Mouse (Mus musculus): ENCODE measurements around the gene Artn. TPM values are rescaled to one million over a fixed set of nuclear protein-coding genes. Genes with fewer than 3 reads are reported as not detected.

The Artn gene
- polyA plus RNA-seq, 1 experiment, result 1.2 TPM

DNA sequence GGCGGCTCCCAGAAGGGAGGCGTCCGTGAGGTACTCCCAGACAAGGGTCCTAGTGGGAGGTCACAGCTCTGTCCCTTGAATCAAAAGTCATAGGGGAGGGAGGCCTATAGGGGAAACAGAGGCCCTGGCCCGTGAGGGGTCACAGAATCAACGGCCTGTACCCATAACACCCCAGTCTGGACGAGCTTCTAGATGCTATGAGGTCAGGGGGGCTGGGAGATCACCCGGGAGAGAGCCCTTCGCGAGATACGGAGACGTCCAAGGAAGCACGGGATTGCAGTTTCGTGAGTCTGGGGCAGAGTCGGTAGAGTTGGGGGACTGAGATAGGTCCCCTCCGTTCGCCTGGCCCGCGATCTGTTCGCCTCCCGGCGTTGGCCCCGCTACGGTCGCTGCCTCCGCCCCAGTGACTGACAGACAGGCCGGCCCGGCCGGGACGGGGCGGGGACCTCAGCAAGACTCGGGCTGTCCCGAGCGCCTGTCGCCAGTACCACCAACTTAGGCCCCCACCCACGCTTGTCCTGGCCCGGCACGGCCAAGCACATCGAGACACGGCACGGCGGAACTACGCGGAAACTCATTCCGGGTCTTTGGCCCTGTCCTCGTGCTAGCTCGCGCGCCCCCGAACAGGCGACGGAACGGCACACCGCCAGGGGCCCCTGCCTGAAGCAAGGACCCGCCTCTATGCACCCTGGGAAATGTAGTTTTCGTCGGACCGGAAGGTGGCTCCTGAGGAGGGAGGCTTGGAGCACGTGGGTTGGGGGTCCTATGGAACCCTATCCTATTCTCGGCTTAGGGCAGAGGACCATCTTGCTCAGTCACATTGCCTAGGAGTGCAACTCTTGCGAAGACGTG lies 14.7 kb downstream of the Artn start, which contains the start of gene Ipo13:
Gene Ipo13 (minus strand): TSS at position 409 of the 852 bp plus-strand sequence.
- H3K4me1 ChIP-seq (ENCODE audit: control insufficient read depth, insufficient read depth, low read length), result peaks cover 5% of the 10 kb centered on the region; the same call in 1 of the 2 replicates

DNA sequence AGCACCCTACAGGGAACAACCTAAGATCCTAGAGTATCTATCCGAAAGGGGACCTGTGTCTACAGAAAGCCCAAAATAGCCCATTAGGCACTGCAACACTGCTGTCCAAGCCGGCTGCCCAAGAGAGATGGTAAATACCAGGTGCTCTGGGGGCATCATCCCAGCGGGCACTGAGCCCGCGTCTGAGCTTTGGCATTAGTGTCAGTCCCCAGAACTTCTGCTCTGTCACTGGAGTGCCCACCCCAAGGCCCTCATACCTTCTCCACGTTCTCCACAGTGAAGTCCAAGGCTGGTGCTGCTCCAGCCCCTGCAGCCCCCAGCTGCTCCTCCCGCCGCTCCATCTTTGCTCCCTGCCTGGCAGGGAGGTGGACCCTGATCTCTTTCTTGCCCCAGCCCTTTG lies 15.5 kb downstream of the Artn start:
- Histone ChIP-seq H3K4me1 (ENCODE audit: control insufficient read depth, insufficient read depth, low read length) (peaks cover 5% of the 10 kb centered on the region; the same call in 1 of the 2 replicates), H3K36me3 (ENCODE audit: control insufficient read depth, insufficient read depth, low read length) (0 out of 2 replicates have a peak, but pooled peaks cover 2% of the 10 kb centered on the region), H3K4me3 (ENCODE audit: insufficient read depth, low read depth, low read length) (peak overlapping the region; percentile 62), H3K27me3 (replicated peaks; ENCODE audit: control insufficient read depth, insufficient read depth, low read length) (no peaks in the 10 kb centered on the region), H3K27ac (ENCODE audit: insufficient read depth, low read depth, low read length) (no peak overlapping the region)
- TF ChIP-seq POLR2A (IDR thresholded peaks at IDR 0.05; ENCODE audit: low read depth, low read length) (no peak), CTCF (conservative IDR thresholded peaks at IDR 0.05; ENCODE audit: insufficient read depth, insufficient read length, low read depth, low read length) (no peak)
- no peak for DNase-seq
- 11% methylated on average over 8 of the region's 8 CpGs for WGBS

More for the DNA sequence above, 14.7 kb downstream of the Artn start, which contains the start of gene Ipo13:
- DNase-seq, result peak; percentile 94
- H3K36me3 ChIP-seq (ENCODE audit: control insufficient read depth, insufficient read depth, low read length), result 0 out of 2 replicates have a peak, but pooled peaks cover 2% of the 10 kb centered on the region
- peak within 1 kb of the TSS; percentile 62 for H3K4me3 ChIP-seq (ENCODE audit: insufficient read depth, low read depth, low read length)
- H3K27me3 ChIP-seq (replicated peaks; ENCODE audit: control insufficient read depth, insufficient read depth, low read length), result no peaks in the 10 kb centered on the region
- peak; percentile 60 for TF ChIP-seq POLR2A (IDR thresholded peaks at IDR 0.05; ENCODE audit: low read depth, low read length)
- no peak for TF ChIP-seq CTCF (conservative IDR thresholded peaks at IDR 0.05; ENCODE audit: insufficient read depth, insufficient read length, low read depth, low read length)
- under 1% methylated on average over 61 of the region's 61 CpGs for WGBS
- H3K27ac ChIP-seq (ENCODE audit: insufficient read depth, low read depth, low read length), result peak within 1 kb of the TSS; percentile 95

DNA sequence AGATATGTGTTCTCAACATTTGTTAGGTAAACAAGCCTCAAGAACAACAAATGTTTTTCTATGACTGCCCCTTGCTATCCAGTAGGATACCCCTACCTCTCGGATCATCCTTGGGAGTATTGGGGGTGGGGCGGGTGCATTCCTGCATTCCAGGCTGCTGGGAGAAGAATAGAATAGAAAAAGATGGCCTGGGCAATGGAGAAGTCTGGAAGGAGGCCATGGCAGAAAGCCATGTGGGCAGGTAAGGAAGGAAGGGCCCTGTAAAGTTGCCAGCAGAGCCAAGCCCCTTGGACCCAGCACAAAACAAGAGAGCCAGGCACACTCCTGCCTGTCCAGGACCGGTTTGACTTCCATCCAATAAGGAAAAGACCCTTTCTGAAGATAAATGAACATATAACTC lies 16.1 kb downstream of the Artn start:
- Histone ChIP-seq H3K4me3 (ENCODE audit: insufficient read depth, low read depth, low read length) (no peak overlapping the region), H3K4me1 (ENCODE audit: control insufficient read depth, insufficient read depth, low read length) (peaks cover 5% of the 10 kb centered on the region; the same call in 1 of the 2 replicates), H3K27me3 (replicated peaks; ENCODE audit: control insufficient read depth, insufficient read depth, low read length) (no peaks in the 10 kb centered on the region), H3K27ac (ENCODE audit: insufficient read depth, low read depth, low read length) (no peak overlapping the region), H3K36me3 (ENCODE audit: control insufficient read depth, insufficient read depth, low read length) (0 out of 2 replicates have a peak, but pooled peaks cover 2% of the 10 kb centered on the region)
- TF ChIP-seq POLR2A (IDR thresholded peaks at IDR 0.05; ENCODE audit: low read depth, low read length), result no peak
- TF ChIP-seq CTCF (conservative IDR thresholded peaks at IDR 0.05; ENCODE audit: insufficient read depth, insufficient read length, low read depth, low read length), result no peak
- 31% methylated on average over 3 of the region's 3 CpGs for WGBS
- DNase-seq, result peak; percentile 86

DNA sequence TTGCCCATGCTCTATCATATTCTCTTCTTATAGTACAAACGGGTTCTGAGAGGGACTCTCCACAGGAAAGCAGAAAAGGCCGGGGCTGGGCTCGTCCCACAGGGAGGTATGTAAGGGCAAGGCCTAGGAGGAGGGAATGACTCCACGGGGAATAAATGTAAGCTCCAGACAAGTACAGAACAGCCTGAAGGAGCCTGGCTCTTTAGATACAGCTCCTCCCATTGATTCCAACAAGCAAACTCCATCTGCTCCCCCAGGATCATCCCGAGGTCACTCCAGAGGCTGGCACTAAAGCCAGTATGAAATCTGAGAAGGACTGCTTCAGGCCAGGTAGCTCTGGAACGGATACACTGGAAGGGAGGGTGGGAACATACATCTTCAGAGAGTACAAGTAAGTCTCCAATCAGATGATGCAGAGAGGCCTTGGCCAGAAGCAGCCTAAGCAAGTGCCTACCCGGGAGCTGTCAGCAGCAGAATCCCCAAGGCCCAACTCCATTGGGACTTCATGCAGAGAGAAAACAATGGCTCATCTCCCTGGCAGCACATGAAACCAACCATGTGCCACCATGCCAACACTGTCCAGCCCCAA lies 16.8 kb downstream of the Artn start:
- DNase-seq, result no peak
- Histone ChIP-seq H3K27ac (ENCODE audit: insufficient read depth, low read depth, low read length) (no peak overlapping the region), H3K27me3 (replicated peaks; ENCODE audit: control insufficient read depth, insufficient read depth, low read length) (no peaks in the 10 kb centered on the region), H3K36me3 (ENCODE audit: control insufficient read depth, insufficient read depth, low read length) (0 out of 2 replicates have a peak, but pooled peaks cover 2% of the 10 kb centered on the region), H3K4me1 (ENCODE audit: control insufficient read depth, insufficient read depth, low read length) (peaks cover 5% of the 10 kb centered on the region; the same call in 1 of the 2 replicates), H3K4me3 (ENCODE audit: insufficient read depth, low read depth, low read length) (no peak overlapping the region)
- TF ChIP-seq CTCF (conservative IDR thresholded peaks at IDR 0.05; ENCODE audit: insufficient read depth, insufficient read length, low read depth, low read length), result no peak
- TF ChIP-seq POLR2A (IDR thresholded peaks at IDR 0.05; ENCODE audit: low read depth, low read length), result no peak
- WGBS, result 52% methylated on average over 7 of the region's 7 CpGs

DNA sequence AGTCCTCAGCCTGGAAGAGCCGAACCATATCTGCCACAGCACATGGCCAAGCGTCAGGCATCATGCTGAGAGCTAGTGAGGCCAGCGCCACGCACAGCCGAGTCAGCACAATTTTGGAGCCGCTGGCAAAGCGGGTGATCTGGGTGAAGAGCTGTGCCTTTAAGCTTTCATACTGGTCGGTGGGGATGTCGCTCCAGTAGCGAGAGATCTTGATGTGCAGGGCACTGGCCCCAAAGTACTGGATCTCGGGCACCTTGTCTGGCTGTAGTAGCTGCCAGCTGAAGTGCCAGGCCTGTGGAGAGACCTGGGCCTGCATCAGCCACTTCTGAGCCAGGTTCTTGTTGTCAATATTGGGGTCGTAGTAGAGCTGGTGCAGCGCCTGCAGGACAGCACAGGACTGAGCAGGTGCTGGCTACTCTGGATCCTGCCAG lies 17.4 kb downstream of the Artn start:
- DNase-seq, result no peak
- Histone ChIP-seq H3K27ac (ENCODE audit: insufficient read depth, low read depth, low read length) (no peak overlapping the region), H3K4me1 (ENCODE audit: control insufficient read depth, insufficient read depth, low read length) (peaks cover 5% of the 10 kb centered on the region; the same call in 1 of the 2 replicates), H3K4me3 (ENCODE audit: insufficient read depth, low read depth, low read length) (no peak overlapping the region), H3K27me3 (replicated peaks; ENCODE audit: control insufficient read depth, insufficient read depth, low read length) (no peaks in the 10 kb centered on the region), H3K36me3 (ENCODE audit: control insufficient read depth, insufficient read depth, low read length) (0 out of 2 replicates have a peak, but pooled peaks cover 2% of the 10 kb centered on the region)
- 92% methylated on average over 13 of the region's 13 CpGs for WGBS
- no peak for TF ChIP-seq POLR2A (IDR thresholded peaks at IDR 0.05; ENCODE audit: low read depth, low read length)
- no peak for TF ChIP-seq CTCF (conservative IDR thresholded peaks at IDR 0.05; ENCODE audit: insufficient read depth, insufficient read length, low read depth, low read length)

DNA sequence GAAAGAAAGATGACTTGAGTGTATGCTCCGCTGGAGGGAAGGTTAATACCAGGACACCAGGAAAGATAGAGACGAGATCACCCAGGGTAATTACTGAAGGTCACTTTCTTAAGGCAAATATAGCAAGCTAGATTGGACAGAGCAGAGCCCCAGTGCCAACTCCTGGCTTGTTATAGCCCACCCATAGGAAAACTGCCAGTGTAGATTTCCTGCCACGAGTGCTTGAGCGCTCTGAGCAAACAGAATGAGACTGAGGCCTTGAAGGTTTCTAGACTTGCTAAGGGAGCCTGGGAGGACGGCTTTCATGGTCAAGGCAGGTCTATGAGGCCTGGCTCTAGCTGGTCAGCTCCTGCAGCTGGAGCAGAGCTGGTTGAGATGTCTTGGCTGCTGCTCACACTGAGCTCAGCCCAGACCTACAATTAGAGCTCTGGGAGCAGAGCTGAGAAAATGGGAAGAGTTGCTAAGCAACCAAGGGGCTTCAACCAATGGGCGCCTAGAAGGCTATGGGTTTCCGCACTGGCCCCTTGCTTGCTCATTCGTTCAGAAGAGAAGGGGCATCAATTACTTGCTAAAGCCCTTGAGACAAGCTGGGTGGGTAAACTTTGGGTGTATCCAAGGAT lies 20.6 kb downstream of the Artn start:
- Histone ChIP-seq H3K4me3 (ENCODE audit: insufficient read depth, low read depth, low read length) (no peak overlapping the region), H3K4me1 (ENCODE audit: control insufficient read depth, insufficient read depth, low read length) (peaks cover 5% of the 10 kb centered on the region; the same call in 1 of the 2 replicates), H3K27me3 (replicated peaks; ENCODE audit: control insufficient read depth, insufficient read depth, low read length) (no peaks in the 10 kb centered on the region), H3K36me3 (ENCODE audit: control insufficient read depth, insufficient read depth, low read length) (peaks cover 2% of the 10 kb centered on the region; the same call in 1 of the 2 replicates), H3K27ac (ENCODE audit: insufficient read depth, low read depth, low read length) (no peak overlapping the region)
- WGBS, result 75% methylated on average over 8 of the region's 8 CpGs
- TF ChIP-seq CTCF (conservative IDR thresholded peaks at IDR 0.05; ENCODE audit: insufficient read depth, insufficient read length, low read depth, low read length) (no peak), POLR2A (IDR thresholded peaks at IDR 0.05; ENCODE audit: low read depth, low read length) (no peak)
- DNase-seq, result no peak
